Mouse (Mus musculus) neural tube, embryonic 15.5 days (tissue): Measurements from ENCODE around the gene Map2k4. TPM values are rescaled to one million over a fixed set of nuclear protein-coding genes. Genes with fewer than 3 reads are reported as not detected.
A peak's percentile ranks its signal among the peaks of the same experiment; 100 is the strongest.

ENCODE experiments used
- ATAC-seq: fragments of 200-750 bp; cut with Nextera tagmentation; 2 replicates; pipeline ENCODE4 v1.8.0; 2017; ENCODE audit warnings: mild to moderate bottlenecking, moderate TSS enrichment, moderate library complexity; ENCODE audit not compliant: low FRiP score
- H3K27ac ChIP-seq: fragments of 300-500 bp; sonication (generic); replicated peaks from 2 replicates; pipeline ENCODE4 v1.5.1; 2015; ENCODE audit warnings: mild to moderate bottlenecking, inconsistent platforms
- H3K27me3 ChIP-seq: fragments of 300-500 bp; sonication (generic); replicated peaks from 2 replicates; pipeline ENCODE4 v1.6.1; 2015; ENCODE audit warnings: inconsistent platforms
- H3K36me3 ChIP-seq: fragments of 300-500 bp; sonication (generic); 2 replicates; pipeline ENCODE4 v1.6.1; 2015; ENCODE audit warnings: inconsistent platforms
- H3K4me1 ChIP-seq: fragments of 300-500 bp; sonication (generic); 2 replicates; pipeline ENCODE4 v1.6.1; 2015; ENCODE audit warnings: inconsistent platforms
- H3K4me2 ChIP-seq: fragments of 300-500 bp; sonication (generic); 2 replicates; pipeline ENCODE4 v1.6.1; 2015; ENCODE audit warnings: inconsistent platforms, mild to moderate bottlenecking, moderate library complexity
- H3K4me3 ChIP-seq: fragments of 300-500 bp; sonication (generic); replicated peaks from 2 replicates; pipeline ENCODE4 v1.5.1; 2015; ENCODE audit warnings: mild to moderate bottlenecking, inconsistent platforms
- H3K9ac ChIP-seq: fragments of 300-500 bp; sonication (generic); replicated peaks from 2 replicates; pipeline ENCODE4 v1.6.1; 2015; ENCODE audit warnings: mild to moderate bottlenecking, inconsistent platforms
- H3K9me3 ChIP-seq: fragments of 300-500 bp; sonication (generic); replicated peaks from 2 replicates; pipeline ENCODE4 v1.6.1; 2016; ENCODE audit warnings: inconsistent platforms
- WGBS: fragments of 180-500 bp; shearing (Covaris S2); methylation state at CpG from one replicate; pipeline ENCODE4 v1.1.7; 2015; ENCODE audit warnings: mixed read lengths; 5-methylcytosine and 5-hydroxymethylcytosine counted together
- polyA plus RNA-seq: library from polyadenylated mRNA; unstranded; fragments of >200 nt; fragmentation: Nextera tagmentation; extraction: Ambion mirVana; gene quantifications from 2 replicates; pipeline ENCODE4 v1.2.1, GENCODE M21; 2015

Map2k4 gene
- polyA plus RNA-seq, 1 experiment from 2014 or later: 109 TPM

- H3K27me3 ChIP-seq: no peaks in the 10 kb centered on the region
- no peak overlapping the region for H3K4me2 ChIP-seq
- WGBS: 93% methylated on average over 1 of the region's 1 CpGs
- no peaks in the 10 kb centered on the region for H3K36me3 ChIP-seq
- no peak overlapping the region for H3K4me3 ChIP-seq
- peaks cover 5% of the 10 kb centered on the region; the same call in 1 of the 2 replicates for H3K4me1 ChIP-seq
- no peak overlapping the region for H3K9ac ChIP-seq
- no peak overlapping the region for H3K27ac ChIP-seq
- no peaks in the 10 kb centered on the region for H3K9me3 ChIP-seq
- no peak for ATAC-seq
These were observed 16.6 kb downstream of the Map2k4 start for GRCm38 (mm10) chr11:65771546-65771945.

- Histone ChIP-seq H3K4me3 (no peak overlapping the region), H3K27ac (no peak overlapping the region), H3K36me3 (no peaks in the 10 kb centered on the region), H3K9ac (no peak overlapping the region), H3K4me2 (no peak overlapping the region), H3K9me3 (no peaks in the 10 kb centered on the region), H3K4me1 (peaks cover 5% of the 10 kb centered on the region; the same call in 1 of the 2 replicates), H3K27me3 (no peaks in the 10 kb centered on the region)
- WGBS: 74% methylated on average over 5 of the region's 5 CpGs
- no peak for ATAC-seq
These were observed 18.1 kb downstream of the Map2k4 start for GRCm38 (mm10) chr11:65769990-65770389.

DNA sequence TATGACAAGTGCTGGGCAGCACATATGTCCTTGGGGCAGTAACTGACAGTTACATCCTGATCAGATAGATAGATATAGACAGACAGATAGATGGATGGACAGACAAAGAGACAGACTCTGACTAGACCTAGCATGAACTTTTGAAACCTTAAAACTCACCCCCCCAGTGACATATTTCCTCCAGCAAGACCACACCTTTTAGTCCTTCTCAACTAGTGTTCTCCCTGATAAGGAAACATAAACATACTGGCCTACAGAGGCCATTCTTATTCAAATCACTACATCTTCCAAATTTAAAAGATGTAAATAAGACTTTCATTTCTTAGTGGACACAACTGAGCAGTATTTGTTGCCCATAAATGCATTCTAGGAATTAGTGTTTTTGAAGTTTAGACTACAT is 19.7 kb downstream of the Map2k4 start:
- Histone ChIP-seq H3K9ac (no peak overlapping the region), H3K36me3 (no peaks in the 10 kb centered on the region), H3K4me2 (no peak overlapping the region), H3K4me3 (no peak overlapping the region), H3K27me3 (no peaks in the 10 kb centered on the region), H3K9me3 (no peaks in the 10 kb centered on the region), H3K4me1 (peaks cover 5% of the 10 kb centered on the region; the same call in 1 of the 2 replicates), H3K27ac (no peak overlapping the region)
- ATAC-seq: no peak

DNA sequence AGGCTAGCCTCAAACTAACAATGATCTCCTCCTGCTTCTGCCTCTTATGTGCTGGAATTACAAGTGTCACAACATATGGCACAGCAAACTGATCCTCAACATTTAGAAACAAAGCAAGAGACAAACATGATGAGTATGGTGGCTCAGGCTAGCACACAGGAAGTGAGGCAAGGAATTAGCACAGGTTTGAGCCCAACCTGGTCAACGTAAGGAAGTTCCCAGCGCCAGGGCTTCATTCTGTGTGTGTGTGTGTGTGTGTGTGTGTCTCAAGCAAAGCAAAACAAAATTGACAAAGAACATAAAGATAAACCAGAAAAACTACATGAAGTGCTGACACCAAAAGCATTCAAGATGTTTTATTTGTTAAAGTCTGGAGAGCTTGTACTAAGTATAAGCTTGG is 27.2 kb downstream of the Map2k4 start:
- 90% methylated on average over 2 of the region's 2 CpGs for WGBS

GRCm38 (mm10) chr11:65759350-65759749 is 28.7 kb downstream of the Map2k4 start:
- 88% methylated on average over 1 of the region's 1 CpGs for WGBS
- H3K4me3 ChIP-seq: no peak overlapping the region

More for the DNA sequence above, 27.2 kb downstream of the Map2k4 start:
- Histone ChIP-seq H3K9me3 (no peaks in the 10 kb centered on the region), H3K36me3 (no peaks in the 10 kb centered on the region), H3K27me3 (no peaks in the 10 kb centered on the region), H3K4me3 (no peak overlapping the region), H3K4me2 (no peak overlapping the region), H3K27ac (no peak overlapping the region), H3K4me1 (0 out of 2 replicates have a peak, but pooled peaks cover 2% of the 10 kb centered on the region), H3K9ac (no peak overlapping the region)
- ATAC-seq: no peak

DNA sequence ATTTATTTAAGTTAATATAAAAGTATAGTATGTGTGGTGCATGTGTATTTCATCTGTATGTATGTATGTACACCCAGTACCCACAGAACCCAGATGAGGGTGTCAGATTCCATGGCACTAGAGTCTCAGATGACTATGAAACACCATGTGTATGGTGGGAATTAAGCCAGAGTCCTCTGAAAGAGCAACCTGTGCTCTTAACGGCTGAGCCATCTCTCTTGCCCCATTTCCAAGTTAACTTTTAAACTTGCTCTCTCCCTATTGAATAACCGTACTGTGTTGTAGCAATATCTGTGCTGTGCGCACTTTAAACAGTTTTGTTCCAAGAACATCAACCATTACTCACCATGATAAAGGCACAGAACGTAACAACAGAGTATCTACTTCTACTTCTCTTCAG is 33.9 kb downstream of the Map2k4 start:
- no peaks in the 10 kb centered on the region for H3K27me3 ChIP-seq
- ATAC-seq: no peak
- H3K4me3 ChIP-seq: no peak overlapping the region
- H3K4me1 ChIP-seq: no peaks in the 10 kb centered on the region
- no peak overlapping the region for H3K9ac ChIP-seq
- no peak overlapping the region for H3K27ac ChIP-seq
- no peaks in the 10 kb centered on the region for H3K36me3 ChIP-seq
- H3K9me3 ChIP-seq: no peaks in the 10 kb centered on the region
- H3K4me2 ChIP-seq: no peak overlapping the region
- 79% methylated on average over 4 of the region's 4 CpGs for WGBS

More at GRCm38 (mm10) chr11:65759350-65759749, 28.7 kb downstream of the Map2k4 start:
- 0 out of 2 replicates have a peak, but pooled peaks cover 2% of the 10 kb centered on the region for H3K4me1 ChIP-seq
- no peaks in the 10 kb centered on the region for H3K27me3 ChIP-seq
- no peak for ATAC-seq
- H3K36me3 ChIP-seq: no peaks in the 10 kb centered on the region
- no peak overlapping the region for H3K27ac ChIP-seq
- H3K9me3 ChIP-seq: no peaks in the 10 kb centered on the region
- H3K9ac ChIP-seq: no peak overlapping the region
- no peak overlapping the region for H3K4me2 ChIP-seq

DNA sequence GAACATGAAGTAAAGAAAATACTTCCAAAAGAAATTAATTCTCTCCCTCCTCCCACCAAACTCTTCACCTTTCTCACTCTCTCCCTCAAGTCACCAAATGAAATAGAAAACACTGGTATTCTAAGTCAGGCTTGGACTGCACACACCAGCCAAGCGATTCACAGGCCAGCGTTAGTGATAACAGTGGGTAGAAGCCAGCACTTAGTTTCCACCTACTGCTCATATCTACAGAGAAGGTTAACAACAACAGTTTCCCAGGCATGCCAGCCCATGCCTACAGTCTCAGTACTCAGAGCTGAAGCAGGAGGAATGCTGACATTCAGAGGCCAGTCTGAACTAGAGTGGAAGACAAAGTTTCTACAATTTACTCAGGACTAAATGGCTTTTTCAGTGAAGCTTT is 34.5 kb downstream of the Map2k4 start:
- no peak overlapping the region for H3K4me3 ChIP-seq
- no peaks in the 10 kb centered on the region for H3K9me3 ChIP-seq
- H3K27me3 ChIP-seq: no peaks in the 10 kb centered on the region
- no peak overlapping the region for H3K9ac ChIP-seq
- ATAC-seq: no peak
- H3K36me3 ChIP-seq: no peaks in the 10 kb centered on the region
- no peaks in the 10 kb centered on the region for H3K4me1 ChIP-seq
- WGBS: 91% methylated on average over 2 of the region's 2 CpGs
- H3K4me2 ChIP-seq: no peak overlapping the region
- H3K27ac ChIP-seq: no peak overlapping the region

GRCm38 (mm10) chr11:65750546-65750945 is 37.6 kb downstream of the Map2k4 start:
- 92% methylated on average over 3 of the region's 3 CpGs for whole genome bisulfite sequencing
- Histone ChIP-seq H3K9me3 (no peaks in the 10 kb centered on the region), H3K4me2 (no peak overlapping the region), H3K9ac (no peak overlapping the region), H3K4me3 (no peak overlapping the region), H3K36me3 (no peaks in the 10 kb centered on the region), H3K27ac (no peak overlapping the region), H3K27me3 (no peaks in the 10 kb centered on the region), H3K4me1 (peaks cover 9% of the 10 kb centered on the region)
- no peak for ATAC-seq

DNA sequence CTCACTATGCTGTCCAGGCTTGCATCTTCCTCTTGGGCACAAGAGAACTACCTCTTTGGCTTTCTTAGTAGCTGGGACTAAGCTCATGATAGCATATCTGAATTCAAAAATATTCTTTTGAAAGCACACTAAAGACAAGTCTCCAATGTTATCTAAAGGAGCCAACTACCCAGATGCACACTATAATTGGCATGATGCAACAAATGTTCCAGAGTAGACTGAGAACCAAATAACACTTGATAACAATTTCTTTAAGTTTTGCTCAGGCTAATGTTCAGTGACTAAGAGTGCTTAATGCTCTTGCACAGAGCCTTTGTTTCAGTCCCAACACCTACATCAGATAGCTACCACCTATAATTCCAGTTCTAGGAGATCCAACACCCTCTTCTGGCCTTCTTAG is 40.7 kb downstream of the Map2k4 start:
- H3K4me3 ChIP-seq: no peak overlapping the region
- no peak overlapping the region for H3K27ac ChIP-seq
- no peak for ATAC-seq
- H3K4me2 ChIP-seq: no peak overlapping the region
- no peaks in the 10 kb centered on the region for H3K36me3 ChIP-seq
- no peaks in the 10 kb centered on the region for H3K9me3 ChIP-seq
- no peak overlapping the region for H3K9ac ChIP-seq
- H3K27me3 ChIP-seq: no peaks in the 10 kb centered on the region
- H3K4me1 ChIP-seq: peaks cover 17% of the 10 kb centered on the region

DNA sequence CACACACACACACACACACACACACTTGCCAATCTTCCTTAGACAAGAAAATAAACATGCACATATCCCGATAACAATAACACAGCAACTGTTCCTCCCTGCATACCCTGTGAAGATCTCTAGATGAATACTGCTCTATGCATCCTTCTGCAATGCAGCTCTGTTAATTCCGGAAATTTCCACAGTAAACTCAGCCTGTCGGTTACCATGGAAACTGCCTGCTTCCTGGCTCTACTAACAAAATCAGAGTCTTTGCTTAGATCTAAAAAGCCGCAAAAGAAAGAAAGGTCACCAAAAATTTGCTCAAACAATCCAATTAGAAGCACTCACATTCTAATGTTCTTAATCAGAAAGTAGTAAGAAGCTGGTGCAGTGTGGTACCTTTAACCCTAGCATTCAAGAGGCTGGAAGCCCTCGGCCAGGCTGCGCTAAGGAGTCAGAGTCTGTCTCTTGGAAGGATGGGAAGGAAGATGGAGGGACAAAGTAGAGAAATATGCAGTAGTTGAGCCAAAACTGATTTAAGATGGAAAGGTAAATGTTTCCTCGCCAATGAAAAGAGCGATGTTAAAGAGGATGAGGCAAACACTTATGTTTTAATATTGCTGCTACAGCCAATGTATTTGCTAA is 42.3 kb downstream of the Map2k4 start:
- H3K4me2 ChIP-seq: peak overlapping the region; percentile 11; the same call in 1 of the 2 replicates
- H3K36me3 ChIP-seq: no peaks in the 10 kb centered on the region
- H3K27ac ChIP-seq: peak overlapping the region; percentile 58
- peak; percentile 75; the same call in 1 of the 2 replicates for ATAC-seq
- H3K4me3 ChIP-seq: no peak overlapping the region
- no peak overlapping the region for H3K9ac ChIP-seq
- peaks cover 17% of the 10 kb centered on the region for H3K4me1 ChIP-seq
- H3K27me3 ChIP-seq: no peaks in the 10 kb centered on the region
- 69% methylated on average over 8 of the region's 8 CpGs for WGBS
- no peaks in the 10 kb centered on the region for H3K9me3 ChIP-seq

GRCm38 (mm10) chr11:65743866-65744265 is 44.2 kb downstream of the Map2k4 start:
- no peak overlapping the region for H3K27ac ChIP-seq
- no peaks in the 10 kb centered on the region for H3K9me3 ChIP-seq
- no peak overlapping the region for H3K4me3 ChIP-seq
- H3K4me2 ChIP-seq: no peak overlapping the region
- no peak overlapping the region for H3K9ac ChIP-seq
- H3K27me3 ChIP-seq: no peaks in the 10 kb centered on the region
- H3K4me1 ChIP-seq: peaks cover 17% of the 10 kb centered on the region
- H3K36me3 ChIP-seq: no peaks in the 10 kb centered on the region
- ATAC-seq: no peak
- WGBS: 96% methylated on average over 3 of the region's 3 CpGs

GRCm38 (mm10) chr11:65740811-65741210 is 47.3 kb downstream of the Map2k4 start:
- Histone ChIP-seq H3K9me3 (no peaks in the 10 kb centered on the region), H3K27ac (no peak overlapping the region), H3K4me2 (no peak overlapping the region), H3K9ac (no peak overlapping the region), H3K4me1 (peaks cover 11% of the 10 kb centered on the region), H3K4me3 (no peak overlapping the region), H3K36me3 (no peaks in the 10 kb centered on the region), H3K27me3 (no peaks in the 10 kb centered on the region)
- WGBS: 77% methylated on average over 5 of the region's 5 CpGs
- no peak for ATAC-seq
